Mouse (Mus musculus) fibroblast of lung, adult 2 months (primary cell): ENCODE measurements around the gene Cemip.

Experiments used
- DNase-seq: peaks from one replicate; pipeline ENCODE4 v3.0.0-alpha.2; 2011; ENCODE audit warnings: low read depth

The Cemip gene

GRCm38 (mm10) chr7:84090793-84091192, 4.5 kb upstream of the Cemip start:
- no peak for DNase-seq

- DNase-seq = no peak
Measured at GRCm38 (mm10) chr7:84089777-84090176, 3.5 kb upstream of the Cemip start.

- DNase-seq = peak; percentile 54
Measured at GRCm38 (mm10) chr7:84088971-84089370, 2.7 kb upstream of the Cemip start.

GRCm38 (mm10) chr7:84088191-84088590, 1.9 kb upstream of the Cemip start:
- DNase-seq = no peak

- DNase-seq = no peak
Measured at GRCm38 (mm10) chr7:84085049-84085945, 1.0 kb downstream of the Cemip start.

GRCm38 (mm10) chr7:84077257-84078013, 8.9 kb downstream of the Cemip start:
- no peak for DNase-seq

GRCm38 (mm10) chr7:84074266-84074665, 12.0 kb downstream of the Cemip start:
- DNase-seq = no peak

GRCm38 (mm10) chr7:84073856-84074255, 12.4 kb downstream of the Cemip start:
- no peak for DNase-seq

GRCm38 (mm10) chr7:84068931-84069330, 17.4 kb downstream of the Cemip start:
- no peak for DNase-seq

- no peak for DNase-seq
Measured at GRCm38 (mm10) chr7:84059799-84060198, 26.5 kb downstream of the Cemip start.

- no peak for DNase-seq
Measured at GRCm38 (mm10) chr7:84055961-84056629, 30.2 kb downstream of the Cemip start.

- DNase-seq = no peak
Measured at GRCm38 (mm10) chr7:84053856-84054255, 32.4 kb downstream of the Cemip start.

- DNase-seq = no peak
Measured at GRCm38 (mm10) chr7:84051423-84051822, 34.9 kb downstream of the Cemip start.

GRCm38 (mm10) chr7:84045546-84045945, 40.8 kb downstream of the Cemip start:
- DNase-seq = no peak

- DNase-seq = no peak
Measured at GRCm38 (mm10) chr7:84044581-84045290, 41.6 kb downstream of the Cemip start.

GRCm38 (mm10) chr7:84042726-84043125, 43.6 kb downstream of the Cemip start:
- peak; percentile 75 for DNase-seq

GRCm38 (mm10) chr7:84039856-84040522, 46.3 kb downstream of the Cemip start:
- no peak for DNase-seq

GRCm38 (mm10) chr7:84038642-84039041, 47.7 kb downstream of the Cemip start:
- DNase-seq = no peak

- DNase-seq = no peak
Measured at GRCm38 (mm10) chr7:84032831-84033230, 53.5 kb downstream of the Cemip start.

- DNase-seq = peak; percentile 74
Measured at GRCm38 (mm10) chr7:84029120-84029771, 57.1 kb downstream of the Cemip start.

- no peak for DNase-seq
Measured at GRCm38 (mm10) chr7:84028368-84028767, 57.9 kb downstream of the Cemip start.
